Comparison of ENCODE assay signal across 21 mouse cellular contexts in the genomic region with DNA sequence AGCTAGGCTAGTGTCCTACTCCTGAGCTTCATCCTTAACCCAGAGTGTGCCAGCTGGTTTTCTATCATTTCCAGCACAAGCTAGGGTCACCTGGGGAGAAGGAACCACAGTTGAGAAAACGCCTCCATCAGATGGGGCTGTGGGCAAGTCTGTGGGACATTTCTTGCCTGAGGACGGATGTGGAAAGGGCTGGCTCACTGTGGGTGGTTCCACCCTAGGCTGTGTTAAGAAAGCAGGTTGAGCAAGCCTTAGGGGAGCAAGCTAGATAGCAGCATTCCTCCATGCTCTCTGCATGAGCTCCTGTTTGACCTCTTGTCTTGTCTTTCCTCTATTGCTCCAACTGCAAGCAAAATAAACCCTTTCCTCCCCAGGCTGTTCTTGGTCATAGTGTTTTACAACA. TPM values are rescaled to one million over a fixed set of nuclear protein-coding genes. Genes with fewer than 3 reads are reported as not detected.
"Had no signal": no experiment of that assay in that cellular context is flagged by ENCODE, and none has a peak within 500 bp of the region (broad histone marks: within the 10 kb centered on the region; RNA-seq: fewer than 3 reads in every experiment).

No protein-coding gene starts in this region.

- H3K9ac ChIP-seq: lung, embryonic 14.5 days; midbrain, embryonic 13.5 days; midbrain, embryonic 15.5 days; neural tube, embryonic 13.5 days; neural tube, embryonic 15.5 days had no signal

- H3K4me3 ChIP-seq: midbrain, embryonic 10.5 days; midbrain, embryonic 13.5 days; midbrain, embryonic 15.5 days; myocyte; neural tube, embryonic 13.5 days; neural tube, embryonic 15.5 days had no signal

- ATAC-seq: midbrain, embryonic 13.5 days; midbrain, embryonic 15.5 days had no signal

- H3K4me2 ChIP-seq: lung, embryonic 14.5 days; midbrain, embryonic 13.5 days; midbrain, embryonic 15.5 days; neural tube, embryonic 13.5 days; neural tube, embryonic 15.5 days had no signal

- H3K27ac ChIP-seq: midbrain, embryonic 10.5 days; midbrain, embryonic 13.5 days; midbrain, embryonic 15.5 days; neural tube, embryonic 13.5 days; neural tube, embryonic 15.5 days had no signal

- H3K4me1 ChIP-seq: midbrain, embryonic 10.5 days; midbrain, embryonic 13.5 days; midbrain, embryonic 15.5 days; neural tube, embryonic 13.5 days; neural tube, embryonic 15.5 days had no signal

- DNase-seq: lung, adult 18-20 months; lung, embryonic 14.5 days; lung, postnatal 10 days; lung, postnatal 4 days; retina, postnatal 1 day; right cerebral cortex, adult 18-20 months; right cerebral cortex, postnatal 25 days; right cerebral cortex, postnatal 4 days; spleen, adult 18-20 months; thymus, adult 18-20 months; thymus, postnatal 14 days; thymus, postnatal 36 days had no signal

- H3K27me3 ChIP-seq: midbrain, embryonic 13.5 days; midbrain, embryonic 15.5 days; neural tube, embryonic 13.5 days; neural tube, embryonic 15.5 days had no signal

- H3K9me3 ChIP-seq: midbrain, embryonic 10.5 days; midbrain, embryonic 13.5 days; midbrain, embryonic 15.5 days; neural tube, embryonic 13.5 days; neural tube, embryonic 15.5 days had no signal

RNA-seq across cellular contexts. Expression of a gene that starts 33.1 kb away (rescaled TPM):
- total RNA-seq: megakaryocyte-erythroid progenitor cell, adult 5-6 weeks had no signal
- polyA plus RNA-seq: small intestine, adult 2 months; stomach, embryonic 14.5 days had no signal
